Mouse (Mus musculus) retina, postnatal 7 days (tissue): ENCODE measurements at regions not wholly inside any gene's neighbourhood (a gene's known extent, or its start where the extent isn't known, plus 50 kb on each side); places are given as distances from the start of the nearest gene placed in this dataset.
"Not testable (repeated sequence)": the region's sequence is repeated elsewhere in the genome, so short reads cannot be mapped to it uniquely, and the experiment has no call there.

Source experiments
- DNase-seq: peaks from one replicate; pipeline ENCODE4 v3.0.0-alpha.2; 2012; ENCODE audit warnings: low read depth, low spot score

DNA sequence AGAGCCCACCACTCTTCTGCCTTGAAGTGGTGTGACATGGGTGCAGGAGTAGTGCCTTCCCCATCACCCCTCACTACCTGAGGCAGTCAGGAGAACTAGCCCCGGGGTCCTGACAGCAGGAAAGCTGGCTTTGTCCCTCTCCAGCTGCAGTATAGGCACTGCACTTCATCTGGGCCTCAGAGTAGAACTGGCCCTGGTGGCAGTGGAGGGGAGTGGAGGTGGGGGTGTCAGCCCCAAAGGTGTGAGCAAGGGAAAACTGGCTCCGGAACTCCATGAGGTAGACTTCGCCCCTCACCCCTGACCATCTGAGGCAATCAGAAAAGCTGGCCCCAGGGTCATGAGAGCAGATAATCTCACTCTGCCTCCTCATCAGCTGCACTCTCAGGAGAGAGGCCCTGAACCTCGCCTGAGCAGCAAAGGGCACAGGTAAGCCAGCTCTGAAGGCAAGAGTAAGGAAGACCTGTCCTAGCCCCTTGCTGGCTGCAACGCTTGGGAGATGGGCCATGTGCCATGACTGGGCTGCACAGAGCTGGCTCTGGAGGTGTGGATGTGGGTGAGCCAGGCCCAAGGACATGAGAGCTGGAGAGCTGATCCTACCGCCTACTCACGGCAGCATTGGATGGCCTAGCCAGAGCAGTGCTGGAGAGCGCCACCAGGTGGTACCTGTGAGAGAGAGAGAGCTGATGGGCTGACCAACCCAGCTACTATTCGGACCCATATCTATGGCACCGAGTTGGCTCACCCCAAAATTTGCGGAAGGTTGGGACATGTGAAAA is 377.0 kb upstream of the B3galt2 start:
- DNase-seq, result no peak

DNA sequence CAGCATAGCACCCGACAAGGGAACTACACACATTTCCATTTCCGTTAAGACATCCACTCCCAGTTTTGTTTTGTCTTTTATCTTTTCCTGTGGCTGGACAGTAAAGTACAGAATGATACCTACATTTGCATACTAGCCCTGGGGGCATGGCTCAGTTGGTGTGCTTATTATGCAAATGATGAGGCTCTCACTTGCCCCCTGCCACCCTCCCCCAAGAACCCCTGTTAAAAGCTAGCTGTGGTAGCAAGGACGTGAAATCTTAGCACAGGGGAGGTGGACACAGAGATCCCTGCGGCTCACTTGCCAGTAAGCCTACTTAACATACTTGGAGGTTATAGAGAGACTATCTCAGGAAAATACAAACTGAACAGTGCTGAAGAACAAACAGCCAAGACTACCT is 375.2 kb upstream of the B3galt2 start:
- no peak for DNase-seq

DNA sequence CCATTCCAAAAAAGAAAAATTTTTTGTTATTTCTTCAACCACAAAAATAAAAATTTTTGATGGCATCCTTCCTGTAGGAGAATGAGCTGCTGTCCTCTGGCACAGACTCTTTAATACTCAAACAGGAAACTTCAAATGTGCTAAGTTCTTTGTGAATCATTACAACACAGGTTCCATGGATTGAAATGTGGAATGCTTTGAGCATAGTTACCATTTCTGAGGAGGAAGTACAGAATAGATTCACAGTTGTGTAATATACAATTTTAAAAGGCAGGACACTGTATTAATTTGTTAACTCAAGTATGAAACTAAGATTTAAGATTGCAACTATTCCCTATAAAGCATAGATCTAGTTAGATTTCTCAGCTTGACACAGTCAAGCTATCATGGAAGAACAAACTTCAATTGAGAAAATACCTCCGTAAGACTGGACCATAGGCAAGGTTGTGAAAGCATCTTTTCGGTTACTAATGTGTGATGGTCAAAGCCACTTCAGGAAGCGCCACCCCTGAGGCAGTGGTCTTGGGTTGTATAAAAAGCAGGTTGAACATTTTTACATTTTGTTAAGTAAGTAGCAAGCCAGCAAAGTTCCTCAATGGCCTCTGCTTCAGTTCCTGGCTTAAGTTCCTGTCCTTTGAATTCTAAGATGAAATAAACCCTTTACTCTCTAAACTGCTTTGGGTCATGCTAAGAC is 354.0 kb upstream of the B3galt2 start:
- no peak for DNase-seq

DNA sequence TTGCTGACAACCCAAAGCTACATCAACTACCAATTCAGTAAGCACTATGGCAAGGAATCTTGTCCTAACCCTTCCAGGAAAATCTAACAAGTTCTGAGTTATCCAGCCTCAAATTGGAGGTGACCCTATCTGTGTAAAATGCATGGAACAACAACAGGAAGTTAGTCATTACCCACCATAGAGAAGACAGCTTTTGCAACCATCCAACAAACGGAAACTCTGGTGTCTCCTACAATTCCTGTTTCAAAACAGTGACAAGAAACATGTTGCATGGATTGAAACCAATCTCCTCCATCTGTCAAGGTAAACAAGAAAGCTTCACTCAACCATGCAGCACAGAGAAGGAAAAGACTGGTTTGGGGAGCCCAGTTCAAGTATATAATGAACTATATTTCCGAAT is 353.0 kb upstream of the B3galt2 start:
- no peak for DNase-seq

- DNase-seq, result no peak
Measured at GRCm38 (mm10) chr1:143296555-143296954, 343.9 kb upstream of the B3galt2 start.

DNA sequence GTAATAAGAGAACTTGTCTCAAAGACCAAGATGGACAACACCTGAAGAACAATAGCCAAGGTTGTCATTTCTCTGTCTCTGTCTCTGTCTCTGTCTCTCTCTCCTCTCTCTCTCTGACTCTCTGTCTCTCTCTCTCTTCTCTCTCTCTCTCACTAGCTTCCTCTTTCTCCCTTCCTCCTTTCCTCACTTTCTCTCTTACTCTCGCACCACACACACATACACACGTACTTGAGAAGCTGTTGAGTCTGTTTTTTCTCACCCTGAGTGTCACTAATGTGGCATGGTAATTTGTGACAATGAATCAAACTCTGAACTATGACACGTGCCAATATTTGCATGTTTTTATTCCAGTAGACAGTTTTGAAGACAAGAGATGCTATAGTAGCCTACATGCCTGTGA is 333.1 kb upstream of the B3galt2 start:
- no peak for DNase-seq

- no peak for DNase-seq
Measured at GRCm38 (mm10) chr1:143318381-143318780, 322.1 kb upstream of the B3galt2 start.

GRCm38 (mm10) chr1:143319568-143319967 is 320.9 kb upstream of the B3galt2 start:
- no peak for DNase-seq

GRCm38 (mm10) chr1:143351388-143351787 is 289.1 kb upstream of the B3galt2 start:
- no peak for DNase-seq

DNA sequence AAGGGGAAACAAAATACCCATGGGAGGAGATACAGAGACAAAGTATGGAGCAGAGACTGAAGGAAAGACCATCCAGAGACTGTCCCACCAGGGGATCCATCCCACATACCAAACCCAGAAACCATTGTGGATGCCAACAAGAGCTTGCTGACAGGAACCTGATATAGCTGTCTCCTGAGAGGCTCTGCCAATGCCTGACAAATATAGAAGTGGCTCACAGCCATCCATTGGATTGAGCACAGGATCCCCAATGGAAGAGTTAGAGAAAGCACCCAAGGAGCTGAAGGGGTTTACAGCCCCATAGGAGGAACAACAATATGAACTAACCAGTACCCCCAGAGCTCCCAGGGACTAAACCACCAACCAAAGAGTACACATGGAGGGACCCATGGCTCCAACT is 280.2 kb upstream of the B3galt2 start:
- not testable (repeated sequence) for DNase-seq

DNA sequence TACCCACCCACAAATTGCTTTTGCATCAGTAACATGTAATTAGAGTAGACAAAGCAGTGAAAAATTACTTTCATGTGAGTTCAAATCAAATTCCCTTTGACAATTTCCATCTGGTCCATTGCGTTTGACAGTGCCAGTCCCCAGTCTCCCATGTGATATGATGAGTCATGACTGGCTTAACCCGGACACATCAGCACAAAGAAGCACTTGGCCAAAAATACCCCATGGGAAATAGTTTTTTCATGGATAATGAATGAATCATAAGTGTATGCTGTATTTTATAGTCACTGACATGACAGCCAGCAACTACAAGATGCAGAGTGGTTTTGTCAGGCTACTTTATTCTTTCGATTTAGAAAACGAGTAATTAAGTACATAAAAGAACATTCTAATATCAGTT is 248.6 kb upstream of the B3galt2 start:
- no peak for DNase-seq
